Mouse (Mus musculus) kidney, adult 11 months (tissue): ENCODE measurements around the gene 2810408A11Rik.

ENCODE experiments used
- DNase-seq: peaks from one replicate; pipeline ENCODE4 v3.0.0; 2022

2810408A11Rik gene

DNA sequence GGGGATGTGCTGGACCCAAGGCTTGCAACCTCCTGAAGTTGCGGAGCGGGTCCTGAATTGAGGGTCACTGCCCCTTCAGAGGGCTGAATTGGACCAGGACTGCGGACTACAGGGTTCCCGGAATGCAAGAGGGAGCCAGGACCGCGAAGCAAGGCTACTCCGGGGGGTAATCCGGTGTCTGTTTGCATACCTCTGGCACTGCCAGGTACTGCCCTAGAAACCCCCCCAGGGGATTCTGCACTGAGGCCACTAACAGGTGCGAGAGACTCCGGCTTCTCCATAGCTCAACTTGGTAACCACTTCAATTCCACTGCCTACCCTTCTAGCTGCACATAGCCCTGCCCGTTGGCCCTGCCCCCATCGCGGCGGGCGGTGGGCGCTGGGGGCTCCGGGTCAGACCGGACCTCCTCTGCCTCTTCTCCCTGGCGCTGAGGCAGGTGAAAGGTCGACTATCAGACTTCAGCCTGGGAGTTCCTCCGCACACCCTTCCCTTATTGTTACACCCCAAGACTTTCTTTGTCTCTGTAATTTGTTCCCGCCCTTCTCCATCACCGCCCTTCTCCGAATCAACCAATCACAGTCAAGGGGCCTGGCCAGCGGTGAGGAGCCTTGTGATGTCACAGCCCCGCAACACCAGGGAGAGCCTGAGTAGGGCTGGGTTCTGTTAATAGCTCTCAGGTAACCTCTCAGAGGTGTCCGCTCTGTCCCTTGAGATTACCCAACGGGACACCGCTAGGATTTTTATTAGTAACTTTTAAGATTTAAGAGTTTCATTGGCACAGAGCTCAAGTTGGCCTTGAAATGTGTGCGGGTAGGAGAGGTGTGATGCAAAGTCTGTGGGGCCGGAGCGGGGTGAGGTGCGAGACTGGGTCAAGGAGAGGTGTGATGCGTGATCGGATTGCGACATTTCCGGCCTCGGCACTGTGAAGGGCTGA, at the start of gene 2810408A11Rik, which contains the start of gene Neurl4:
TSS of gene 2810408A11Rik (minus strand) at position 517 of the 935 bp plus-strand sequence.
TSS of gene Neurl4 (plus strand) at position 602 of the 935 bp plus-strand sequence.
- peak; percentile 95 for DNase-seq

DNA sequence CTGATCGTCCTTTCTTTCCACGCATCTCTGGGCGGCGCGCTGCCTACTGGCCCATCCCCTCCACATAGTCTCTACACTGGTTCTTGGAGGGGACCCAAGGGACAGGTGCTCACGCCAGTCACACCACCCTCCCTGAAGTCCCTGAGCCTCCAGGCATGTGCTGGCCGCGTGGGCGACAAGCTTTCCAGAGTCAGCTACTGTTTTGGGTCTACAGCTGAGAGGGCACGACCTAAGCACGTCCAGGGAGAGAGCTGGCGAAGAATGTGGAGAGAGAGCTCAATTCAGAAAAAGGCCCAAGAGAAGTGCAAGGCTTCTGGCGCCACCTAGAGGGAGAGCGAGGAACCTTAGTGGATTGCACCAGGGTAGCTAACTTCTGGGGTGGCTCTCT, 48.0 kb upstream of the 2810408A11Rik start:
- DNase-seq = peak; percentile 89

DNA sequence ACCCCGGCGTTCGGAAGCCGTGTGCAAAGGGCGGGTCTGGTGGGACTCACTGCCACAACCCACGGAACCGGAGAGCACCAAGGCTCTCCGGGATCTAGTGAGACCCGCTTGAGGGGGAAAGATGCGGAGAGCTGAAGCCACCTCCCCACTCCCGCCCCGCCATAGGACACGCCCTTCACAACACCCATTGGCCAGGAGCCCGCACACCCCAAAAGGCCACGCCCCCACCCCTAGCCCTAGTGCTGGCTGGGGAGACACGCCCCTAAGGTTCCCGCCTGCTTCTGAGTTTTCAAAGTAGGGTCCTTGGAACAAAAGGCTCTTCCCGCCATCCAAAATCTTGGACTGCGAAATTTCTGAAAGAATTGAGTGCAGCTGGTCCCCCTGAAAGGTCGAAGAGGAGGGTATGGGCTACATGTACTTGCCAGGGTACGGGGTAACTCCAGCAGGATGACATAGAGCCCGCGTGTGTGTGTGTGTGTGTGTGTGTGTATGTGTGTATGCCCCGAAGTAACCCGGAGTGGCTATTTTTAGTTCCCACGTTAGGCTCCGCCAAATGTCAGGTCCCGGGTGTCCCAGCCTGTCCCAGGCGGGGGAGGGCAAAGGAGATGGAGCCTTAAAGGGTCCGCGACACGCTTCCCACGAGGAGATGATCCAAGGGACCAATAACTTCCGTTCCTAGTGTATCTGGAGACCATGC, 47.4 kb upstream of the 2810408A11Rik start, which contains the start of gene Slc2a4:
TSS of gene Slc2a4 (minus strand) at position 123 of the 697 bp plus-strand sequence.
- DNase-seq = peak; percentile 91

DNA sequence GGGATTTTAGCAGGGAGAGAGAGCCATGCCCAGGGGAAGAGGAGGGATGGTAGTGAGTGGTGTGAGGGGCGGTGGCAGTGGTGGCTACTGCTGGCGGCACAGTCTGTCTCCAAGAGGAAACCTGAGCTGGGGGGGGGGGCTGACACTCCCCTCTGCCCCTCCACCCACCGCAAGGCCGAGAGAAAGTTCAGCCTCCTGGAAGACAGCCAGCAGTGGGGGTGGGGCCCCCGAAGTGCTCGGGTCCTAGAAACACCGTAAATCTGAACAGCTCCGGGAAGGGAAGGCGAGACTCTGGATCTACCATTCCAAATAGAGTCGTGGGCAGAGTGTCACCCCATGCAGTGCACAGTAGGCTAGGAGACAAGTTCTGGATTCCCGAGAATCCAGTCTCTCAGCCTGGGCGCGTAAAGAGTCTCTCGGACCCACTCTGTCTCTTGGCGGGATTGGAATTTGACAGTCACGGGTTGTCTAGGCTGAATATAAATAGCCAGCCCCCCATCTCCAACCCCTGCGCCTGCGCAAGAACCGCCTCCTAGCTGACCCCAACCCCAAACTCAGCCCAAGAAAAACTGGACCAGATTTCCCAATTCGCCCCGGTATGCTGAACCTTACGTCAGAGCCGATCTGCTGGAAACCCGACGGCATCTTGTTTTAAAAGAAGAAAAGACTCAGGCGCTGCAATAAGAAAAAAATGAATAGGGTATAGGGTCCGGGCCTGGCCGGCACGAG, 46.7 kb upstream of the 2810408A11Rik start:
- DNase-seq = peak; percentile 64

DNA sequence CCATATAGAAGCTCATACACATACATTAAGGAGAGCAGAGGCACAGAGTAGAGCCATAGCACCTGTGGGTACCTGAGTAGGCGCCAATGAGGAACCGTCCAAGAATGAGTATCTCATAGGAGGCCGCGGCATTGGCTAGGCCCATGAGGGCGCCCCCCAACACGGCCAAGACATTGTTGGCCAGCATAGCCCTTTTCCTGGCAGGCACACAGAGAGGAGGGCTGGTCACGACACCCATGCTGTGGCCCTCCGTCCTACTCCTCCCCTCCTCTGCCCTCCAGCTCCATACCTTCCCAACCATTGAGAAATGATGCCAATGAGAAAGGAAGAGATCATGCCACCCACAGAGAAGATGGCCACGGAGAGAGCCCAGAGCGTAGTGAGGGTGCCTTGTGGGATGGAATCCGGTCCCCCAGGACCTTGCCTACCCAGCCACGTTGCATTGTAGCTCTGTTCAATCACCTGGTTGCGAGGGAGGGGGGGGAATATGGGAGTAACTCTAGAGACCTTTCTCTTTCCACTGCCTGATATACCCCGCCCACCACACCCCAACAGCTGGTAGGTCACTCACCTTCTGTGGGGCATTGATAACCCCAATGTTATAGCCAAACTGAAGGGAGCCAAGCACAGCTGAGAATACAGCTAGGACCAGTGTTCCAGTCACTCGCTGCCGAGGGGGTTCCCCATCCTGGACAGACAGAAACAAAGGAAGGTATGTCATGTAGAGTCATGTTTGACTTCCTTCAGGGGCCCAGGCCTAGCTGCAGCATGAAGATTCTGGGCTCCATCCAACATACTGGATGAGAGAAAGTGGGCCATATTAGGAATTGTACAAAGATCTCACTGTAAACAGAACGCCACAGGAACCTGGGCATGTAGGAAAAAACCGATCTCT, 45.5 kb upstream of the 2810408A11Rik start:
- DNase-seq = no peak

DNA sequence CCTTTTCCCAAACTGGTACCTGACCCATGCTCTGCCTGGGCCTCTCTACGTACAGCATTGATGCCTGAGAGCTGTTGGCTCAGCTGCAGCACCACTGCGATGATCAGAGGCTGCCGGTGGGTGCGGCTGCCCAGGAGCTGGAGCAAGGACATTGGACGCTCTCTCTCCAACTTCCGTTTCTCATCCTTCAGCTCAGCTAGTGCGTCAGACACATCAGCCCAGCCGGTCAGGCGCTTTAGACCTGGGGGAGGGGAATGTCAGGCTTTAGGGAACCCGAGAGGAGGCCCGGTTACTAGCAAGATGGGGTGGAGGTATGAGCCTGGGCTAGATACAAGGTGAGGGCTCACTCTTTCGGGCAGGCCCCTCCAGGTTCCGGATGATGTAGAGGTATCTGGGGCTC, 44.4 kb upstream of the 2810408A11Rik start:
- no peak for DNase-seq

DNA sequence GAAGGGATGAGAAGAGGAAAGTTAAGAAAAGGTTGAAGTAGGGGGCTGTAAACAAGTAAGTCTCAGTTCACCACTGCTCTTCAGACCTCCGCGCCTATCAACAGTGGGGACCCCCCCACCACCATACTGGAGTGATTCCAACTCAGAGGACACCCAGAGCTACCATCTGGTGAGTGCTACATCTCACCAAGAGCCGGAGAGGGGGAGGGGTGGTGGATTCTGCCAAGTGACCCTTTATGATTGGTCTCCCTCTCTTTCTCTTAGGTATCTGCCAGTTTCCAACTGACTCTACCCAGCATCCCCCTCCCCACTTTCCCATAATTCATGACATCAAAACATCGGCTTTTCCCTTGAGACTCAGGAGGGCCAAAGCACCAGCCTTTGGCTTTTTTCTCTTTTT, 40.2 kb upstream of the 2810408A11Rik start:
- DNase-seq = no peak

DNA sequence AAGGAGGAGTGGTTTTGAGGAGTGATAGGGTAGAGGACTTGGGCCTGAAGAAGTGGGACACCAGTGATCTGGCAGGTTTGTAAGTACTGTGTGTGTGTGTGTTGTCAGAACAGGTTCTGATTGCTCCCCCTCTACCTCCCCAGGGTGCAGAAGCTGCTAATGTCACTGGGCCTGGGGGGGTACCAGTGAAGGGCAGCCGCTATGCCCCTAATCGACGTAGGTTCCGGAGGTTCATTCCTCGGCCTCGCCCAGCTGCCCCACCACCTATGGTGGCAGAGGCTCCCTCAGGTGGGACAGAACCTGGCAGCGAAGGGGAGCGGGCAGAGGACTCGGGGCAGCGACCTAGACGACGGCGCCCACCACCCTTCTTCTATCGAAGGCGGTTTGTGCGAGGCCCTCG, 38.9 kb upstream of the 2810408A11Rik start:
- no peak for DNase-seq

DNA sequence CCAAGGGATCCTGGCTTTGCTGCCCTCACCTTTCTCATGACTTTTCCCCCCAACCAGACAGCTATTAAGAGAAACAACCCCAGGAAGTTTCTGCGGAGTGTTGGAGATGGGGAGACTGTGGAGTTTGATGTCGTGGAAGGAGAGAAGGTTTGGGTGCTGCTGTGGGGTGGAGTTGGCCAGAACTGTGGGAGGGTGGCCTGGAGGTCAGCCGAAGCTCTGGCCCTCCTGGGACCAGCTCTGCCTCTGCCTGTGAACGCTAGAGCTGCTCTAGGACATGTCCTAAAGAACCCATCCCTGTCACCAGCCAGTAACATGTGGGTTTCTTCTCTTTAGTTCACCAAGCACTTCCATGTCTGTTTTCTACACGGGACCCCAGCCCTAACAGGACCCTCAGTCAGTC, 38.4 kb upstream of the 2810408A11Rik start:
- DNase-seq = no peak

DNA sequence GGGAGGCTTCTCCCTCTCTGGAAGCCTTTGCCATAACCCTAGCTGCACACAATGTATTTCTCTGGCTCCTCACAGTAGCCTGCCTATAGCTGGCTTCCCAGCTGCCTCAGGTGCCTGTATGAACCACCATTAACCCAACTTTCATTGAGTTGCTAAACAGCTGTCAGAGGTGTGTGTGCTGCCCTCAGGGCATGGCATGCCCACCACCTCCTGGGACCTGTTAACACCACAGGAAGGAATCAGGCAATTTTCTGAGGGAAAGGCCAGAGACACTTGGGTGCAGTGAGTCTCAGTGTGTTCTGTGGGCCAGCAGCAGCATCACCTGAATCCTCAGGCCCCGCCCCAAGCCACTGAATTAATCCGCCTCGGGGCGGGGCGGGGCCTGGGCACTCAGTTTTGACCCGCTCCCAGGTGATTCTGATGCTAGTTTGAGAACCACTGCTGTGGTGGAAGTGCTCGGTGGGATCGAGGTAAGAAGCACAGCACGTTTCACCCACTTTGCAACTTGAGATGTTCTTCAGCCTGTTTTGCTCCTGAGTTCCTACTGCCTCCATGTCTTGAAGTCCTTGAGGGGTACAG, 37.7 kb upstream of the 2810408A11Rik start:
- peak; percentile 43 for DNase-seq

DNA sequence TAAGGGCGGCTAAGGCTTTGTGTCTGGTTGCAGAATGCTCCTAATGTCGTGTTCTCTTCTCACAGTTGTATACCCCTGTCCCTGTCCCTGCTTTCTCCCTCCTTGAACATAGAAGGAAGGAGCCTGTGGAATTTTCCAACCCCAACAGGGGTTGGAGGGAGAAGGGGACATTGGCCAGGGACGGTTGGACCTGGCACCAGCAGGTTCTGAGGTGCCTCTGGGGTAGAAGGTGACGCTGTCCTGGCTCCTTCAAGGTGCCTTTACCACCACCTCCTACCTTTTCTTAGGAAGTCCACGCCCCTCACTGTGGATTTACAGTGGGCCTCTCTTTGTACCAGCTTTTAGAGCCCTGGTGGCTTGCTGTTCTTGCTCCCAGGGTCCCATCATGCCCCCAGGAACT, 37.0 kb upstream of the 2810408A11Rik start:
- DNase-seq = peak; percentile 62

DNA sequence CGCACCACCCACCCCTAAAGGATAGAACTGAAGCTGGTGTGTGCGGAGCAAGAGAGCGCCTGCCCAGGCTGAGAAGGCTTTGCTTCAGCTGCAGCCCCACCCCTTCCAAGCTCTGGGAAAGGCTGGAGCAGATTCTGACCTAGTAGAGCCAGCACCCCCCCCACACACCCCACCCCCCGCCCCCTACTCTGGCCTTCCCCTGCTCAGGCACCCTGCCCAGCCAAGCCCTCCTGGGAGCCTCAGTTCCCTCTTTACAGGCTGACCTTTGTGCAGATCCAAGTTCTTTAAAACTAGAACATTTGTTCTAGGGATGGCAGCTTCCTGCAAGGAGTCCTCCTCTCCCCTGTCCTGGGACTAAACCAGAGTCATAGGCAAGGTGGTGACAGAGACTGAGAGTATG, 36.6 kb upstream of the 2810408A11Rik start:
- DNase-seq = no peak

DNA sequence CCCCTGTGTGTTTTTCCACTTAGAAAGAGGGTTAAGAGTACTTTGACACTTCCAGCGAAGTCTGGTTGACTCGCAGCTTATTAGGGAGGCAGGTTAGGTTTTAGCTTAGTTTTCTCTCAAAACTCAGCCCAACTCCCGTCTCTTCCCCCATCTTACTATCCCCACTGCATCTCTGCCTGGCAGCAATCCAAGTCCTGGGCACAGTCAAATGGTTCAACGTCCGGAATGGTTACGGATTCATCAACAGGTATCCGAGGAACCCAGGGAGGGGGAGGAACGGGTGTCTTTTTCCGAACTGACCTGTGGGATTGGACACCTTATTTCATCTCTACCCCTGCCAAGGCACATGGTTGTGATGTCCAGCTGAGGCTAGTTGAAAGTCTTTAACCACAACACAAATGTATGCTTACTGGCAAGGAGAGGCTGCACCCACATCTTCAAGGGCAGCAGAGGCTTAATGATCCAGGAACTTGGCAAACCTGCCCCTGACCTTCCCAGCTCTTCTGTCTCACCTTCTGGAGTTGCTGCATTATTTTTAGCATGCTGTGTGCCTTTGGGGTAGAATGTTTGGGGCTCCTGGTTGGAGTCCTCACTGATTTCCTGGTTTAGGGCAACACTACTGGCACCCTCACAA, 36.0 kb upstream of the 2810408A11Rik start:
- DNase-seq = peak; percentile 80

DNA sequence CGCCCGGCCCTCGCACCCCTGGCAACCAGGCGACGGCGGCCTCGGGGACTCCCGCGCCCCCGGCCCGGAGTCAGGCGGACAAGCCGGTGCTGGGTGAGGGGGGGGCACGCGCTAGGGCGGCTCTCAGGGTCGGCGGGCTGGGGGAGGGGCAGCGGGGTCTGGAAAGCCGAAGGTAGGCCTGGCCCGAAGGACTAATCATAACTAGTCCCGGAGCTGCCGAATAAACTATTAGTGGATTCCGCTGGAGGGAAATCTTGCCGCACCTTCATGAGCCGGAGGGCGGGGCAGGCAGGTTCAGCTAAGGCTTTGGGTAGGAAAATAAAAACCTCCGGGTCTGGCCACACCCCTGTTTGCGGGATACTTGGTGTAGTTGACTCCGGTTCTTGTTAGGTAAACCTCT, 35.4 kb upstream of the 2810408A11Rik start:
- peak; percentile 68 for DNase-seq

DNA sequence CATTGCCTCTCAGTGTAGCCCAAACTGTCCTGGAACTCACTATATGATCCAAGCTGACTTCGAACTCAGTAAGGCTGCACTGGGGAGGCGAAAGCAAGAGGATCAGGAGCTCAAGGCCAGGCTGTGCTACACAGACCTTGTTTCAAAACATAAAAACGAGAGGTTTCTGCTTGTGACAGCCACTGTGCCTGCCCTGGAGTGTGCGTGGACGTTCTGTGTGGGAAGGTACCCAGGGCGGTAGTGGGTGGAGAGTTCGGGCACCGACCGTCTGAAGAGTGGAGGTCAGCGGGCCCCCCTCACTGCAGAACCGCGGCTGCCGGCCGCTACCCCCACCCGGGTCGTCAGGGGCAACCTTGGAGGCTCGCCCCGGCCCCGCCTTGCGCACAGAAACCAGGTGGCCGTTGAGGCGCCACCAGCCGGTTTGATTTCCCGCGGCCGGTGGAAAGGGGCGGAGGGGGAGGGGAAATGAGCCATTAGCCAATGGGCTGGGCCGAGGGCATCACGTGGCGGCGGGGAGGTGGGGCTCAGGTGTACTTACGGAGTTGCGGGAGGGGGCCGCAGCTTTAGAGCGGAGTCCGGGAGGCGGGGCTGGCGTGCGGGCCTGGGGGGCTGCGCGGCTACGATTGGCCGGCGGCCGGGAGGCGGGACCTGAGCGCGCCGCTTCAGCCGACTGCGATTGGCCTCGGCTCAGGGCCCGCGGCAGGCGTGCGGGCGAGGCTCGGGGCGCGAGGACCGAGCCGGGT, 34.5 kb upstream of the 2810408A11Rik start, which contains the start of gene Ybx2:
TSS of gene Ybx2 (plus strand) at position 660 of the 743 bp plus-strand sequence.
- peak; percentile 92 for DNase-seq

DNA sequence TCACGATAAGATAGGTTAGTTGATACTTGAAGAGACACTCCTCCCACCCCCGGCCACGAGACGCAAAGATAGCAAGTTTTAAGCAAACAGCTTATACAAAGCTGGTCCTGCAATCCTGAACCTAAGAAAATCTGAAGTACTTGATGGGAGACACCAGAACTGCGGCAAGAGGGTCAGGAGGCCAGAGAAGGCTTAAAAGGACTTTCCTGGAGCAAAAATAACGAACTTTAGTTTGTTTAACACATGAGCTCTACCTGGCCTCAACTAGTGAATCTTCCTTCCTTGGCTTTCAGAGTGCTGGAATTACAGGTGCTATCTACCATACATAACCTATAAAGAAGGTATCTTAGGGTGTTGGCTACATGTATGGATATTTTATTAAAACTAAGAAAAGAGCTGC, 33.9 kb upstream of the 2810408A11Rik start:
- no peak for DNase-seq

DNA sequence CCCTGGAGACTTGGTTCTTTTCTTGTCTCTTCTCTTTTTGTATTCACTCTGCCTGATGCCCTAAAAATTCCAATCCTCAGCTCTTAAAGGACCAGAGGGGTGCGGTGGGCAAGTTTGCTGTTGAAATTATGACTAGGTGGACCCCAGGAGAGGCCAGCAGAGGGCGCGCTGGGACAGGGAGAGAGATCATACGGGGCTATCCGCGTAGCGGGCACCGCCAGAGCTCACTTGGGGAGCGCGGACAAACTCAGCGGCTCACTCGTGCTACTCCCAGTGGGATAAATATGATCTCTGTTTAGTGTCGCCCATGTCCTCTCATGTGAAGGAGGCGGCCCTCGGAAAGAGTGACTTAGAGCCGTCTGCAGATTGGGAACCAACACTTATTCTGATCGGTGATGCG, 33.4 kb upstream of the 2810408A11Rik start:
- peak; percentile 77 for DNase-seq

DNA sequence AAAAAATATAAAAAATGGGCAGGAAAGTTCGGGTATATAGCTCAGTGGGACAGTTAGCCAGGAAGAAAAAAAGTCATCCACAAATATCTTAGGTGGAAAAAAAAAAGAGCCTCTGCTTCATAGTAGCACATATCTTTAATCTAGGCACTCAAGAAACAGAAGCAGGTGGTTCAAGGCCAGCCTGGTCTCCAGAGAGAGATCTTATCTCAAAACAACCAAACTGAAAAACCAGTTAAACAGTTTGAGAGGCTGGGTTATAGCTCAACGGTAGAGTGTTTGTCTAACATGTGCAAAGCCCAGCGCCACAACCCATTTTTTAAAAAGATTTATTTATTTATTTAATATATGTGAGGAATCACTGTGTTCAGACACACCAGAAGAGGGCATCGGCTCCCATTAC, 32.3 kb upstream of the 2810408A11Rik start:
- no peak for DNase-seq

DNA sequence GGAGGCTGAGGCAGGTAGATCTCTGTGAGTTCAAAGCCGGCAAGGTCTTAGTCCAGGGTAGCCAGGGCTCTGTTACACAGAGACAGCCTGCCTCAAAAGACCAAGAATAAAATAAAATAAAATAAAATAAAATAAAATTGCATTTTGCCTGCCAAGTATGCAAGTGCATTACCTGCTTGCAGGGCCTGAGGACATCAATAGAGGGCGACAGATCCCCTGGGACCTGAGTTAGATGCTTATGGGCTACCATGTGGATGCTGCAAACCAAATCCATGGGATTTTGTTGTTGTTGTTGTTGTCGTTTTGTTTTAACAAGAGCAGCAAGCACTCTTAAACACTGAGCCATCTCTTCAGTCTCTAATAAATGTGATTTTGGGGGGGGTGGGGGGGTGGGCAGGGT, 31.5 kb upstream of the 2810408A11Rik start:
- DNase-seq = no peak

DNA sequence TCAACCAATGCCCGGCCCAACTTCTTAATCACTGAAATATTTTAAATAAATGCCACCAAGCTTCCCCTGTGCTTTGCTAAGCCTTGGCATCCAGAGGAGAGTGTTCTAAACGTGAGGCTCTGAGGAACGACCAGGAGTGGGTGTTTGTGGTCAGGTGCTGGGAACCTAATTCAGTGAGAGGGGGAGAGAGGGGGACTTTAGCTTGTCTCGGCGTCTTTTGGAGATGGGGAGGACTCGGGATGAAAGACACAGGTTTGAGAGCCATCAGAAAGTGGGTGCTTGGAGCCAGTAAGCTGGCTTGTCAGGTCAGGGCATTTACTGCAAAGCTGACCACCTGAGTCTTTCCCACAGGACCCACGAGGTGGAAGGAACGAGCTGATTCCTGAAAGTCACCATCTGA, 31.0 kb upstream of the 2810408A11Rik start:
- no peak for DNase-seq
